Mouse (Mus musculus): ENCODE measurements around the gene Kmt2c. TPM values are rescaled to one million over a fixed set of nuclear protein-coding genes. Genes with fewer than 3 reads are reported as not detected.
A peak's percentile ranks its signal among the peaks of the same experiment; 100 is the strongest.

The Kmt2c gene
- polyA plus RNA-seq, 1 experiment from 2014 or later, result 7.0 TPM

GRCm38 (mm10) chr5:25422576-25422975, 76.0 kb downstream of the Kmt2c start:
- Histone ChIP-seq H3K36me3 (ENCODE audit: control insufficient read depth, insufficient read depth) (no peaks in the 10 kb centered on the region), H3K9me3 (ENCODE audit: control insufficient read depth) (no peaks in the 10 kb centered on the region), H3K4me1 (replicated peaks; ENCODE audit: control insufficient read depth, insufficient read depth, low read length) (no peaks in the 10 kb centered on the region), H3K4me2 (replicated peaks; ENCODE audit: low read depth) (no peak overlapping the region), H3K9ac (ENCODE audit: low read depth, low read length) (no peak overlapping the region), H3K27me3 (replicated peaks; ENCODE audit: control insufficient read depth, insufficient read depth, low read length) (no peaks in the 10 kb centered on the region), H3K27ac (ENCODE audit: low read depth, low read length) (no peak overlapping the region), H3K4me3 (ENCODE audit: low read depth, low read length) (no peak overlapping the region)
- 86% methylated on average over 1 of the region's 1 CpGs for WGBS
- no peak for TF ChIP-seq CTCF (IDR thresholded peaks at IDR 0.05; ENCODE audit: low read depth)
- ATAC-seq, result no peak

- WGBS, result 40% methylated on average over 3 of the region's 3 CpGs
Measured at GRCm38 (mm10) chr5:25420601-25421000, 78.0 kb downstream of the Kmt2c start.

GRCm38 (mm10) chr5:25415382-25415781, 83.2 kb downstream of the Kmt2c start:
- Histone ChIP-seq H3K36me3 (ENCODE audit: control insufficient read depth, insufficient read depth) (peaks cover 8% of the 10 kb centered on the region; the same call in 1 of the 2 replicates), H3K4me2 (replicated peaks; ENCODE audit: low read depth) (no peak overlapping the region), H3K9me3 (ENCODE audit: control insufficient read depth) (no peaks in the 10 kb centered on the region), H3K4me1 (replicated peaks; ENCODE audit: control insufficient read depth, insufficient read depth, low read length) (no peaks in the 10 kb centered on the region), H3K4me3 (ENCODE audit: low read depth, low read length) (no peak overlapping the region), H3K27me3 (replicated peaks; ENCODE audit: control insufficient read depth, insufficient read depth, low read length) (no peaks in the 10 kb centered on the region), H3K27ac (ENCODE audit: low read depth, low read length) (no peak overlapping the region), H3K9ac (ENCODE audit: low read depth, low read length) (no peak overlapping the region)
- ATAC-seq, result no peak
- peak; percentile 20; the same call in 1 of the 2 replicates for TF ChIP-seq CTCF (IDR thresholded peaks at IDR 0.05; ENCODE audit: low read depth)

More at GRCm38 (mm10) chr5:25420601-25421000, 78.0 kb downstream of the Kmt2c start:
- Histone ChIP-seq H3K27me3 (replicated peaks; ENCODE audit: control insufficient read depth, insufficient read depth, low read length) (no peaks in the 10 kb centered on the region), H3K9ac (ENCODE audit: low read depth, low read length) (no peak overlapping the region), H3K27ac (ENCODE audit: low read depth, low read length) (no peak overlapping the region), H3K36me3 (ENCODE audit: control insufficient read depth, insufficient read depth) (no peaks in the 10 kb centered on the region), H3K4me3 (ENCODE audit: low read depth, low read length) (no peak overlapping the region), H3K4me2 (replicated peaks; ENCODE audit: low read depth) (no peak overlapping the region), H3K4me1 (replicated peaks; ENCODE audit: control insufficient read depth, insufficient read depth, low read length) (no peaks in the 10 kb centered on the region), H3K9me3 (ENCODE audit: control insufficient read depth) (no peaks in the 10 kb centered on the region)
- TF ChIP-seq CTCF (IDR thresholded peaks at IDR 0.05; ENCODE audit: low read depth), result peak; percentile 78
- ATAC-seq, result no peak

GRCm38 (mm10) chr5:25396727-25397126, 101.9 kb downstream of the Kmt2c start:
- no peak overlapping the region for H3K4me2 ChIP-seq (replicated peaks; ENCODE audit: low read depth)
- peaks cover 12% of the 10 kb centered on the region for H3K36me3 ChIP-seq (ENCODE audit: control insufficient read depth, insufficient read depth)
- H3K9me3 ChIP-seq (ENCODE audit: control insufficient read depth), result no peaks in the 10 kb centered on the region
- no peak overlapping the region for H3K27ac ChIP-seq (ENCODE audit: low read depth, low read length)
- no peak for ATAC-seq
- WGBS, result 86% methylated on average over 2 of the region's 2 CpGs
- TF ChIP-seq CTCF (IDR thresholded peaks at IDR 0.05; ENCODE audit: low read depth), result no peak
- H3K4me3 ChIP-seq (ENCODE audit: low read depth, low read length), result no peak overlapping the region
- H3K27me3 ChIP-seq (replicated peaks; ENCODE audit: control insufficient read depth, insufficient read depth, low read length), result no peaks in the 10 kb centered on the region
- no peak overlapping the region for H3K9ac ChIP-seq (ENCODE audit: low read depth, low read length)
- no peaks in the 10 kb centered on the region for H3K4me1 ChIP-seq (replicated peaks; ENCODE audit: control insufficient read depth, insufficient read depth, low read length)

GRCm38 (mm10) chr5:25392655-25393054, 105.9 kb downstream of the Kmt2c start:
- Histone ChIP-seq H3K9ac (ENCODE audit: low read depth, low read length) (no peak overlapping the region), H3K4me2 (replicated peaks; ENCODE audit: low read depth) (no peak overlapping the region), H3K27me3 (replicated peaks; ENCODE audit: control insufficient read depth, insufficient read depth, low read length) (no peaks in the 10 kb centered on the region), H3K36me3 (ENCODE audit: control insufficient read depth, insufficient read depth) (peaks cover 7% of the 10 kb centered on the region), H3K4me3 (ENCODE audit: low read depth, low read length) (no peak overlapping the region), H3K9me3 (ENCODE audit: control insufficient read depth) (no peaks in the 10 kb centered on the region), H3K4me1 (replicated peaks; ENCODE audit: control insufficient read depth, insufficient read depth, low read length) (no peaks in the 10 kb centered on the region), H3K27ac (ENCODE audit: low read depth, low read length) (no peak overlapping the region)
- ATAC-seq, result no peak
- WGBS, result 48% methylated on average over 2 of the region's 2 CpGs
- TF ChIP-seq CTCF (IDR thresholded peaks at IDR 0.05; ENCODE audit: low read depth), result no peak

GRCm38 (mm10) chr5:25383581-25383980, 115.0 kb downstream of the Kmt2c start:
- H3K27ac ChIP-seq (ENCODE audit: low read depth, low read length), result no peak overlapping the region
- no peak overlapping the region for H3K9ac ChIP-seq (ENCODE audit: low read depth, low read length)
- no peaks in the 10 kb centered on the region for H3K9me3 ChIP-seq (ENCODE audit: control insufficient read depth)
- no peak overlapping the region for H3K4me3 ChIP-seq (ENCODE audit: low read depth, low read length)
- no peak for ATAC-seq
- no peaks in the 10 kb centered on the region for H3K27me3 ChIP-seq (replicated peaks; ENCODE audit: control insufficient read depth, insufficient read depth, low read length)
- H3K4me2 ChIP-seq (replicated peaks; ENCODE audit: low read depth), result no peak overlapping the region
- peaks cover 10% of the 10 kb centered on the region for H3K36me3 ChIP-seq (ENCODE audit: control insufficient read depth, insufficient read depth)
- WGBS, result 91% methylated on average over 11 of the region's 11 CpGs
- H3K4me1 ChIP-seq (replicated peaks; ENCODE audit: control insufficient read depth, insufficient read depth, low read length), result no peaks in the 10 kb centered on the region
- TF ChIP-seq CTCF (IDR thresholded peaks at IDR 0.05; ENCODE audit: low read depth), result no peak

GRCm38 (mm10) chr5:25379188-25379587, 119.4 kb downstream of the Kmt2c start:
- Histone ChIP-seq H3K9me3 (ENCODE audit: control insufficient read depth) (no peaks in the 10 kb centered on the region), H3K27ac (ENCODE audit: low read depth, low read length) (no peak overlapping the region), H3K27me3 (replicated peaks; ENCODE audit: control insufficient read depth, insufficient read depth, low read length) (no peaks in the 10 kb centered on the region), H3K9ac (ENCODE audit: low read depth, low read length) (no peak overlapping the region), H3K4me2 (replicated peaks; ENCODE audit: low read depth) (no peak overlapping the region), H3K4me3 (ENCODE audit: low read depth, low read length) (no peak overlapping the region), H3K4me1 (replicated peaks; ENCODE audit: control insufficient read depth, insufficient read depth, low read length) (no peaks in the 10 kb centered on the region), H3K36me3 (ENCODE audit: control insufficient read depth, insufficient read depth) (no peaks in the 10 kb centered on the region; the same call in 1 of the 2 replicates)
- ATAC-seq, result no peak
- no peak for TF ChIP-seq CTCF (IDR thresholded peaks at IDR 0.05; ENCODE audit: low read depth)
